Mouse (Mus musculus): ENCODE measurements around the gene Cox7a2. TPM values are rescaled to one million over a fixed set of nuclear protein-coding genes. Genes with fewer than 3 reads are reported as not detected.

Gene Cox7a2
- polyA plus RNA-seq, 1 experiment from 2014 or later = 669 TPM

- Histone ChIP-seq H3K27me3 (ENCODE audit: control insufficient read depth, insufficient read depth, low read length) (no peaks in the 10 kb centered on the region), H3K36me3 (ENCODE audit: control insufficient read depth, insufficient read depth, low read length) (peaks cover 37% of the 10 kb centered on the region; the same call in 1 of the 2 replicates), H3K4me2 (replicated peaks; ENCODE audit: low read depth, low read length) (no peak overlapping the region), H3K9me3 (ENCODE audit: control insufficient read depth, low read length) (no peaks in the 10 kb centered on the region), H3K9ac (ENCODE audit: low read depth, low read length) (no peak overlapping the region), H3K27ac (ENCODE audit: low read depth, low read length) (no peak overlapping the region), H3K4me1 (ENCODE audit: control insufficient read depth, insufficient read depth, low read length) (no peaks in the 10 kb centered on the region), H3K4me3 (ENCODE audit: low read length) (no peak overlapping the region)
- no peak for ATAC-seq (ENCODE audit: low FRiP score, low TSS enrichment)
- WGBS = 31% methylated on average over 8 of the region's 8 CpGs
These were observed 7.8 kb downstream of the Cox7a2 start for GRCm38 (mm10) chr9:79751846-79752245.

- H3K36me3 ChIP-seq (ENCODE audit: control insufficient read depth, insufficient read depth, low read length) = peaks cover 28% of the 10 kb centered on the region; the same call in 1 of the 2 replicates
- no peak overlapping the region for H3K27ac ChIP-seq (ENCODE audit: low read depth, low read length)
- no peaks in the 10 kb centered on the region for H3K4me1 ChIP-seq (ENCODE audit: control insufficient read depth, insufficient read depth, low read length)
- H3K9me3 ChIP-seq (ENCODE audit: control insufficient read depth, low read length) = no peaks in the 10 kb centered on the region
- H3K4me2 ChIP-seq (replicated peaks; ENCODE audit: low read depth, low read length) = no peak overlapping the region
- H3K27me3 ChIP-seq (ENCODE audit: control insufficient read depth, insufficient read depth, low read length) = no peaks in the 10 kb centered on the region
- no peak for ATAC-seq (ENCODE audit: low FRiP score, low TSS enrichment)
- WGBS = 87% methylated on average over 7 of the region's 7 CpGs
- no peak overlapping the region for H3K4me3 ChIP-seq (ENCODE audit: low read length)
- no peak overlapping the region for H3K9ac ChIP-seq (ENCODE audit: low read depth, low read length)
These were observed 9.0 kb downstream of the Cox7a2 start for GRCm38 (mm10) chr9:79750709-79751108.

- H3K4me1 ChIP-seq (ENCODE audit: control insufficient read depth, insufficient read depth, low read length) = no peaks in the 10 kb centered on the region
- H3K4me2 ChIP-seq (replicated peaks; ENCODE audit: low read depth, low read length) = no peak overlapping the region
- no peak overlapping the region for H3K9ac ChIP-seq (ENCODE audit: low read depth, low read length)
- no peaks in the 10 kb centered on the region for H3K9me3 ChIP-seq (ENCODE audit: control insufficient read depth, low read length)
- WGBS = 60% methylated on average over 4 of the region's 4 CpGs
- ATAC-seq (ENCODE audit: low FRiP score, low TSS enrichment) = no peak
- H3K27me3 ChIP-seq (ENCODE audit: control insufficient read depth, insufficient read depth, low read length) = no peaks in the 10 kb centered on the region
- no peak overlapping the region for H3K4me3 ChIP-seq (ENCODE audit: low read length)
- no peaks in the 10 kb centered on the region for H3K36me3 ChIP-seq (ENCODE audit: control insufficient read depth, insufficient read depth, low read length)
- no peak overlapping the region for H3K27ac ChIP-seq (ENCODE audit: low read depth, low read length)
These were observed 14.6 kb downstream of the Cox7a2 start for GRCm38 (mm10) chr9:79745036-79745435.

GRCm38 (mm10) chr9:79735608-79736007 lies 24.1 kb downstream of the Cox7a2 start:
- H3K4me2 ChIP-seq (replicated peaks; ENCODE audit: low read depth, low read length) = no peak overlapping the region
- no peaks in the 10 kb centered on the region for H3K36me3 ChIP-seq (ENCODE audit: control insufficient read depth, insufficient read depth, low read length)
- H3K9ac ChIP-seq (ENCODE audit: low read depth, low read length) = no peak overlapping the region
- H3K9me3 ChIP-seq (ENCODE audit: control insufficient read depth, low read length) = no peaks in the 10 kb centered on the region
- no peaks in the 10 kb centered on the region for H3K4me1 ChIP-seq (ENCODE audit: control insufficient read depth, insufficient read depth, low read length)
- H3K4me3 ChIP-seq (ENCODE audit: low read length) = no peak overlapping the region
- no peak for ATAC-seq (ENCODE audit: low FRiP score, low TSS enrichment)
- no peak overlapping the region for H3K27ac ChIP-seq (ENCODE audit: low read depth, low read length)
- 80% methylated on average over 6 of the region's 6 CpGs for WGBS
- no peaks in the 10 kb centered on the region for H3K27me3 ChIP-seq (ENCODE audit: control insufficient read depth, insufficient read depth, low read length)

- no peaks in the 10 kb centered on the region for H3K27me3 ChIP-seq (ENCODE audit: control insufficient read depth, insufficient read depth, low read length)
- H3K4me1 ChIP-seq (ENCODE audit: control insufficient read depth, insufficient read depth, low read length) = no peaks in the 10 kb centered on the region
- 79% methylated on average over 5 of the region's 5 CpGs for WGBS
- no peak overlapping the region for H3K9ac ChIP-seq (ENCODE audit: low read depth, low read length)
- no peak overlapping the region for H3K4me3 ChIP-seq (ENCODE audit: low read length)
- H3K9me3 ChIP-seq (ENCODE audit: control insufficient read depth, low read length) = no peaks in the 10 kb centered on the region
- H3K4me2 ChIP-seq (replicated peaks; ENCODE audit: low read depth, low read length) = no peak overlapping the region
- no peak for ATAC-seq (ENCODE audit: low FRiP score, low TSS enrichment)
- H3K36me3 ChIP-seq (ENCODE audit: control insufficient read depth, insufficient read depth, low read length) = no peaks in the 10 kb centered on the region
- H3K27ac ChIP-seq (ENCODE audit: low read depth, low read length) = no peak overlapping the region
These were observed 29.4 kb downstream of the Cox7a2 start for GRCm38 (mm10) chr9:79730301-79730700.

- peaks cover 20% of the 10 kb centered on the region; the same call in 1 of the 2 replicates for H3K4me1 ChIP-seq (ENCODE audit: control insufficient read depth, insufficient read depth, low read length)
- H3K9ac ChIP-seq (ENCODE audit: low read depth, low read length) = no peak overlapping the region
- 32% methylated on average over 5 of the region's 5 CpGs for WGBS
- H3K4me3 ChIP-seq (ENCODE audit: low read length) = no peak overlapping the region
- no peaks in the 10 kb centered on the region; the same call in 1 of the 2 replicates for H3K9me3 ChIP-seq (ENCODE audit: control insufficient read depth, low read length)
- no peaks in the 10 kb centered on the region for H3K36me3 ChIP-seq (ENCODE audit: control insufficient read depth, insufficient read depth, low read length)
- no peak overlapping the region for H3K27ac ChIP-seq (ENCODE audit: low read depth, low read length)
- no peak for ATAC-seq (ENCODE audit: low FRiP score, low TSS enrichment)
- H3K4me2 ChIP-seq (replicated peaks; ENCODE audit: low read depth, low read length) = no peak overlapping the region
- H3K27me3 ChIP-seq (ENCODE audit: control insufficient read depth, insufficient read depth, low read length) = peaks cover 15% of the 10 kb centered on the region; the same call in 1 of the 2 replicates
These were observed 36.6 kb downstream of the Cox7a2 start for GRCm38 (mm10) chr9:79723090-79723489.

- Histone ChIP-seq H3K4me1 (ENCODE audit: control insufficient read depth, insufficient read depth, low read length) (peaks cover 20% of the 10 kb centered on the region; the same call in 1 of the 2 replicates), H3K36me3 (ENCODE audit: control insufficient read depth, insufficient read depth, low read length) (no peaks in the 10 kb centered on the region), H3K9me3 (ENCODE audit: control insufficient read depth, low read length) (no peaks in the 10 kb centered on the region; the same call in 1 of the 2 replicates), H3K27me3 (ENCODE audit: control insufficient read depth, insufficient read depth, low read length) (peaks cover 15% of the 10 kb centered on the region; the same call in 1 of the 2 replicates), H3K9ac (ENCODE audit: low read depth, low read length) (no peak overlapping the region), H3K27ac (ENCODE audit: low read depth, low read length) (no peak overlapping the region), H3K4me2 (replicated peaks; ENCODE audit: low read depth, low read length) (no peak overlapping the region), H3K4me3 (ENCODE audit: low read length) (no peak overlapping the region)
- no peak for ATAC-seq (ENCODE audit: low FRiP score, low TSS enrichment)
- WGBS = 13% methylated on average over 9 of the region's 9 CpGs
These were observed 38.6 kb downstream of the Cox7a2 start for GRCm38 (mm10) chr9:79721056-79721455.

- H3K27ac ChIP-seq (ENCODE audit: low read depth, low read length) = no peak overlapping the region
- no peaks in the 10 kb centered on the region; the same call in 1 of the 2 replicates for H3K9me3 ChIP-seq (ENCODE audit: control insufficient read depth, low read length)
- no peak for ATAC-seq (ENCODE audit: low FRiP score, low TSS enrichment)
- H3K4me2 ChIP-seq (replicated peaks; ENCODE audit: low read depth, low read length) = no peak overlapping the region
- no peak overlapping the region for H3K9ac ChIP-seq (ENCODE audit: low read depth, low read length)
- peaks cover 23% of the 10 kb centered on the region for H3K4me1 ChIP-seq (ENCODE audit: control insufficient read depth, insufficient read depth, low read length)
- H3K36me3 ChIP-seq (ENCODE audit: control insufficient read depth, insufficient read depth, low read length) = no peaks in the 10 kb centered on the region
- peaks cover 15% of the 10 kb centered on the region; the same call in 1 of the 2 replicates for H3K27me3 ChIP-seq (ENCODE audit: control insufficient read depth, insufficient read depth, low read length)
- H3K4me3 ChIP-seq (ENCODE audit: low read length) = no peak overlapping the region
- 26% methylated on average over 9 of the region's 9 CpGs for WGBS
These were observed 39.5 kb downstream of the Cox7a2 start for GRCm38 (mm10) chr9:79720143-79720542.

GRCm38 (mm10) chr9:79719451-79719850 lies 40.2 kb downstream of the Cox7a2 start:
- H3K27ac ChIP-seq (ENCODE audit: low read depth, low read length) = peak overlapping the region; percentile 37
- no peaks in the 10 kb centered on the region; the same call in 1 of the 2 replicates for H3K9me3 ChIP-seq (ENCODE audit: control insufficient read depth, low read length)
- peak overlapping the region; percentile 56 for H3K4me2 ChIP-seq (replicated peaks; ENCODE audit: low read depth, low read length)
- H3K4me3 ChIP-seq (ENCODE audit: low read length) = peak overlapping the region; percentile 41
- H3K36me3 ChIP-seq (ENCODE audit: control insufficient read depth, insufficient read depth, low read length) = no peaks in the 10 kb centered on the region
- H3K4me1 ChIP-seq (ENCODE audit: control insufficient read depth, insufficient read depth, low read length) = peaks cover 30% of the 10 kb centered on the region
- ATAC-seq (ENCODE audit: low FRiP score, low TSS enrichment) = no peak
- WGBS = under 1% methylated on average over 28 of the region's 28 CpGs
- H3K9ac ChIP-seq (ENCODE audit: low read depth, low read length) = peak overlapping the region; percentile 47
- H3K27me3 ChIP-seq (ENCODE audit: control insufficient read depth, insufficient read depth, low read length) = peaks cover 15% of the 10 kb centered on the region; the same call in 1 of the 2 replicates

Measured in kidney, embryonic 14.5 days (tissue).